Mouse (Mus musculus): ENCODE measurements at regions not wholly inside any gene's neighbourhood (a gene's known extent, or its start where the extent isn't known, plus 50 kb on each side); places are given as distances from the start of the nearest gene placed in this dataset.

- TF ChIP-seq POLR2AphosphoS2 (IDR thresholded peaks at IDR 0.05; ENCODE audit: low read depth, low read length), result no peak
- TF ChIP-seq MYC (IDR thresholded peaks at IDR 0.05; ENCODE audit: low read depth, low read length), result no peak
- TF ChIP-seq ETS1 (conservative IDR thresholded peaks at IDR 0.05; ENCODE audit: low read depth, low read length), result no peak
- TF ChIP-seq NRF1 (IDR thresholded peaks at IDR 0.05; ENCODE audit: low read depth, low read length), result no peak
- no peak for TF ChIP-seq SIN3A (IDR thresholded peaks at IDR 0.05; ENCODE audit: low read length)
- TF ChIP-seq CHD2 (IDR thresholded peaks at IDR 0.05; ENCODE audit: low read length), result no peak
- no peak for TF ChIP-seq PAX5 (IDR thresholded peaks at IDR 0.05; ENCODE audit: low read length)
- TF ChIP-seq ZMIZ1 (IDR thresholded peaks at IDR 0.05; ENCODE audit: low read depth, low read length), result no peak
- TF ChIP-seq CTCF (conservative IDR thresholded peaks at IDR 0.05 in 1 of 2, IDR thresholded peaks at IDR 0.05 in 1 of 2; ENCODE audit: low read depth in 2 of 2, low read length in 2 of 2), result no peak
- no peak for TF ChIP-seq POLR2A (IDR thresholded peaks at IDR 0.05; ENCODE audit: low read depth, low read length)
- no peak for TF ChIP-seq MAX (IDR thresholded peaks at IDR 0.05; ENCODE audit: low read length)
- TF ChIP-seq E2F4 (IDR thresholded peaks at IDR 0.05; ENCODE audit: insufficient replicate concordance, low read depth, low read length), result no peak
- TF ChIP-seq MXI1 (IDR thresholded peaks at IDR 0.05; ENCODE audit: low read depth, low read length), result no peak
Observed at GRCm38 (mm10) chr9:51660908-51661874, 103.9 kb upstream of the Arhgap20 start.
